Mouse (Mus musculus): ENCODE data around the gene Dync1i2. TPM values are rescaled to one million over a fixed set of nuclear protein-coding genes. Genes with fewer than 3 reads are reported as not detected.

Dync1i2 gene
- total and polyA plus RNA-seq, 3 experiments, result 22.9 to 74.3 (median 38.6) TPM

- no peak overlapping the region for H3K9ac ChIP-seq (ENCODE audit: insufficient read depth, low read depth)
- H3K4me1 ChIP-seq (ENCODE audit: control insufficient read depth in 1 of 2, insufficient read depth in 2 of 2), result peaks cover 0 to 11% of the 10 kb centered on the region in 2 experiments; a peak in 2 of 4 replicates
- H3K4me3 ChIP-seq (replicated peaks in 1 of 3; ENCODE audit: low read depth in 2 of 3, low read length in 2 of 3, poor library complexity in 1 of 3), result no peak overlapping the region
- dilution Hi-C loops (cut with MboI; ENCODE audit: extremely low pct_ligation_motif_present, extremely low pct_unique_long_range_greater_than_20kb, low sequenced_read_pairs) (no loop called here), in situ Hi-C loops (cut with MboI; ENCODE audit: low pct_ligation_motif_present, low pct_unique_long_range_greater_than_20kb, low sequenced_read_pairs) (no loop called here)
- no peak for DNase-seq (ENCODE audit: extremely low read depth)
- TF ChIP-seq CHD1 (IDR thresholded peaks at IDR 0.05; ENCODE audit: low read depth, low read length) (no peak), CTCF (conservative IDR thresholded peaks at IDR 0.05 in 1 of 2, IDR thresholded peaks at IDR 0.05 in 1 of 2; ENCODE audit: low read depth in 2 of 2, low read length in 2 of 2) (no peak), JUN (IDR thresholded peaks at IDR 0.05; ENCODE audit: insufficient read depth, low read depth, low read length) (no peak), MAX (IDR thresholded peaks at IDR 0.05; ENCODE audit: low read length) (no peak), UBTF (IDR thresholded peaks at IDR 0.05; ENCODE audit: low read depth, low read length) (no peak)
- H3K79me2 ChIP-seq (replicated peaks; ENCODE audit: control insufficient read depth, extremely low read depth, insufficient read depth, poor library complexity, severe bottlenecking), result no peaks in the 10 kb centered on the region
- H3K9me3 ChIP-seq (replicated peaks; ENCODE audit: low read length), result no peaks in the 10 kb centered on the region
- no peaks in the 10 kb centered on the region for H3K27me3 ChIP-seq (replicated peaks)
- H3K4me2 ChIP-seq (ENCODE audit: insufficient read depth, low read depth, poor library complexity, severe bottlenecking), result no peak overlapping the region
- no peak overlapping the region for H3K27ac ChIP-seq (ENCODE audit: insufficient read depth, low read depth)
- no peaks in the 10 kb centered on the region for H3K36me3 ChIP-seq (replicated peaks in 1 of 2; ENCODE audit: control insufficient read depth in 1 of 2, insufficient read depth in 1 of 2, low read length in 1 of 2)
Observed at GRCm38 (mm10) chr2:71162831-71163621, 48.5 kb upstream of the Dync1i2 start.

GRCm38 (mm10) chr2:71167211-71167610 is 44.3 kb upstream of the Dync1i2 start:
- 0 out of 4 replicates have a peak, but pooled peaks cover 0 to 2% of the 10 kb centered on the region in 2 experiments for H3K4me1 ChIP-seq (ENCODE audit: control insufficient read depth in 1 of 2, insufficient read depth in 2 of 2)
- no peak overlapping the region for H3K4me3 ChIP-seq (replicated peaks in 1 of 3; ENCODE audit: low read depth in 2 of 3, low read length in 2 of 3, poor library complexity in 1 of 3)
- no peak overlapping the region for H3K27ac ChIP-seq (ENCODE audit: insufficient read depth, low read depth)
- H3K4me2 ChIP-seq (ENCODE audit: insufficient read depth, low read depth, poor library complexity, severe bottlenecking), result no peak overlapping the region
- no peaks in the 10 kb centered on the region for H3K36me3 ChIP-seq (replicated peaks in 1 of 2; ENCODE audit: control insufficient read depth in 1 of 2, insufficient read depth in 1 of 2, low read length in 1 of 2)
- H3K9ac ChIP-seq (ENCODE audit: insufficient read depth, low read depth), result no peak overlapping the region
- TF ChIP-seq CTCF (conservative IDR thresholded peaks at IDR 0.05 in 1 of 2, IDR thresholded peaks at IDR 0.05 in 1 of 2; ENCODE audit: low read depth in 2 of 2, low read length in 2 of 2) (no peak), JUND (conservative IDR thresholded peaks at IDR 0.05; ENCODE audit: low read depth, low read length) (no peak), SMC3 (IDR thresholded peaks at IDR 0.05; ENCODE audit: low read depth, low read length) (no peak)
- DNase-seq (ENCODE audit: extremely low read depth), result no peak
- no peaks in the 10 kb centered on the region for H3K27me3 ChIP-seq (replicated peaks)
- dilution Hi-C loops (cut with MboI; ENCODE audit: extremely low pct_ligation_motif_present, extremely low pct_unique_long_range_greater_than_20kb, low sequenced_read_pairs), result no loop called here
- H3K9me3 ChIP-seq (replicated peaks; ENCODE audit: low read length), result no peaks in the 10 kb centered on the region
- no peaks in the 10 kb centered on the region for H3K79me2 ChIP-seq (replicated peaks; ENCODE audit: control insufficient read depth, extremely low read depth, insufficient read depth, poor library complexity, severe bottlenecking)
- in situ Hi-C loops (cut with MboI; ENCODE audit: low pct_ligation_motif_present, low pct_unique_long_range_greater_than_20kb, low sequenced_read_pairs), result no loop called here

- peaks cover 2 to 3% of the 10 kb centered on the region in 2 experiments; a peak in 1 of 4 replicates for H3K4me1 ChIP-seq (ENCODE audit: control insufficient read depth in 1 of 2, insufficient read depth in 2 of 2)
- H3K27ac ChIP-seq (ENCODE audit: insufficient read depth, low read depth), result no peak overlapping the region
- no peak overlapping the region for H3K4me2 ChIP-seq (ENCODE audit: insufficient read depth, low read depth, poor library complexity, severe bottlenecking)
- in situ Hi-C loops (cut with MboI; ENCODE audit: low pct_ligation_motif_present, low pct_unique_long_range_greater_than_20kb, low sequenced_read_pairs) (no loop called here), dilution Hi-C loops (cut with MboI; ENCODE audit: extremely low pct_ligation_motif_present, extremely low pct_unique_long_range_greater_than_20kb, low sequenced_read_pairs) (no loop called here)
- no peak overlapping the region for H3K9ac ChIP-seq (ENCODE audit: insufficient read depth, low read depth)
- TF ChIP-seq RCOR1 (conservative IDR thresholded peaks at IDR 0.05; ENCODE audit: low read depth, low read length) (no peak), PAX5 (IDR thresholded peaks at IDR 0.05; ENCODE audit: low read length) (no peak), SIN3A (IDR thresholded peaks at IDR 0.05; ENCODE audit: low read length) (no peak), CHD1 (IDR thresholded peaks at IDR 0.05; ENCODE audit: low read depth, low read length) (no peak), MXI1 (IDR thresholded peaks at IDR 0.05; ENCODE audit: low read depth, low read length) (no peak), JUN (IDR thresholded peaks at IDR 0.05; ENCODE audit: insufficient read depth, low read depth, low read length) (no peak), ZKSCAN1 (IDR thresholded peaks at IDR 0.05; ENCODE audit: borderline replicate concordance, low read depth, low read length) (no peak), KAT2A (IDR thresholded peaks at IDR 0.05; ENCODE audit: insufficient replicate concordance, low read length) (no peak), GABPA (IDR thresholded peaks at IDR 0.05; ENCODE audit: insufficient replicate concordance, low read depth, low read length) (no peak), MEF2A (IDR thresholded peaks at IDR 0.05; ENCODE audit: borderline replicate concordance, low read depth, low read length) (no peak), ETS1 (conservative IDR thresholded peaks at IDR 0.05; ENCODE audit: low read depth, low read length) (no peak), ZNF384 (IDR thresholded peaks at IDR 0.05; ENCODE audit: low read depth, low read length) (no peak), MYC (IDR thresholded peaks at IDR 0.05; ENCODE audit: low read depth, low read length) (no peak), UBTF (IDR thresholded peaks at IDR 0.05; ENCODE audit: low read depth, low read length) (no peak), TCF12 (IDR thresholded peaks at IDR 0.05; ENCODE audit: low read depth, low read length) (no peak), NRF1 (IDR thresholded peaks at IDR 0.05; ENCODE audit: low read depth, low read length) (no peak), MAFK (IDR thresholded peaks at IDR 0.05; ENCODE audit: insufficient replicate concordance, low read length) (no peak), CHD2 (IDR thresholded peaks at IDR 0.05; ENCODE audit: low read length) (no peak), BHLHE40 (IDR thresholded peaks at IDR 0.05; ENCODE audit: low read depth, low read length) (no peak)
- H3K79me2 ChIP-seq (replicated peaks; ENCODE audit: control insufficient read depth, extremely low read depth, insufficient read depth, poor library complexity, severe bottlenecking), result no peaks in the 10 kb centered on the region
- H3K36me3 ChIP-seq (replicated peaks in 1 of 2; ENCODE audit: control insufficient read depth in 1 of 2, insufficient read depth in 1 of 2, low read length in 1 of 2), result no peaks in the 10 kb centered on the region
- no peak for DNase-seq (ENCODE audit: extremely low read depth)
- no peaks in the 10 kb centered on the region for H3K9me3 ChIP-seq (replicated peaks; ENCODE audit: low read length)
- H3K27me3 ChIP-seq (replicated peaks), result no peaks in the 10 kb centered on the region
- no peak overlapping the region for H3K4me3 ChIP-seq (replicated peaks in 1 of 3; ENCODE audit: low read depth in 2 of 3, low read length in 2 of 3, poor library complexity in 1 of 3)
Observed at GRCm38 (mm10) chr2:71168461-71169021, 43.0 kb upstream of the Dync1i2 start.
